Mouse (Mus musculus) kidney, postnatal 14 days (tissue): ENCODE measurements at regions not wholly inside any gene's neighbourhood (a gene's known extent, or its start where the extent isn't known, plus 50 kb on each side); places are given as distances from the start of the nearest gene placed in this dataset.

Source experiments
- DNase-seq: peaks from one replicate; pipeline ENCODE4 v3.0.0; 2022; ENCODE audit warnings: mixed read lengths

DNA sequence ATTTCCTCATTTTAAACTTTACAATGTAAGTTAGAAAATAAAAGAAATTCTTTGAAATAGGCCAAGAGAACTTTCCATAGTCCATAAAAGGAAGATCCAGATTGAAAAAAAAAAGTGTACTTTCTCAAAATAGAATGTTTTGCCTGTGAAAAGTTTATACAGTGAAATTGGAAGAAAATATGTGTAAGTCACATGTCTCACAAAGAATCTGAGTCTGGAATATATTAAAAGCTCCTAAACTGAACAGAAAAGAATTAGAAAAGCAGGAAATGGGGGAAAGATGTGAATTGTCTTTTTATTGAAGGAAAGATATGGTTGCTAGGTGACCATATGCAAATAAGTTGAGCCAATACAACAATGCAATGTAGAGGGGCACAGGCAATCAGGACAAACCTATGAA lies 197.7 kb upstream of the Gm20594 start:
- no peak for DNase-seq

DNA sequence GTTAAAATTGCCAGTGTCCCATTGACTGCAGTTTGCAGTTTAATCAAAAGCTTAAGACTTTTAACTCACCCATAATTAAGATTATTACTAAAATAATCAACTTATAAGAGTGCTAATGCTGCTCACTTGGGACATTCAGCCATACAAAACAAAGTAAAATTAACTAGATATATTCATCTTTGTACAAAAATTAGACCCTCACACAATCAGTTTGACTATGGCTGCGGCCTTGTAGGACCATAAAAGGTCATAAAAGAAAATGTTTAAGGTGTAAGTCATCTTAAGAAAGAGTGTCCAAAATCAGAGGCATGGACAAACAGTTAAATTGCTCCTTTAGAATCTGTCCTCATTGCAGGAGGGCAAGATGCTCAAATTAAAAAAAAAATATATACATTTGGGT lies 186.0 kb upstream of the Gm20594 start:
- peak; percentile 12 for DNase-seq

DNA sequence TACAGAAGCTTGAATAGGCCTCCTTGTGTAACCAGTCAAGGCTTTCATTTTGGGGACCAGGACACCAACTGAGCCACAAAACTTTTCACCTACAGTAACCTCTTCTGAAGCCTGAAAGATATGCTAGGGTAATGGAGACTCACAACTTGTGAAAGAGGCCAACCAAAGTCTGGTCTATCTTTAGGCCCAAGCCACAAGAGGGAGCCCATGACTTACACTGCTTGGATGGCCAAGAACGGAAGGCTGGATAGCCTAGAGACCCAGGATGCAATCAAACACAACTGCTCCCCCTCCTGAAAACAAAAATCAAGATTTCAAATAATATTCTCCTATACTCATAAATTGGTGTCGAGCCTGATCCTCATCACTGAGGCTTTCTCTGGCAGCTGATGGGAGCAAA lies 166.4 kb upstream of the Gm20594 start:
- no peak for DNase-seq
